Mouse (Mus musculus): ENCODE measurements at regions not wholly inside any gene's neighbourhood (a gene's known extent, or its start where the extent isn't known, plus 50 kb on each side); places are given as distances from the start of the nearest gene placed in this dataset.
"Not testable (repeated sequence)": the region's sequence is repeated elsewhere in the genome, so short reads cannot be mapped to it uniquely, and the experiment has no call there.

DNA sequence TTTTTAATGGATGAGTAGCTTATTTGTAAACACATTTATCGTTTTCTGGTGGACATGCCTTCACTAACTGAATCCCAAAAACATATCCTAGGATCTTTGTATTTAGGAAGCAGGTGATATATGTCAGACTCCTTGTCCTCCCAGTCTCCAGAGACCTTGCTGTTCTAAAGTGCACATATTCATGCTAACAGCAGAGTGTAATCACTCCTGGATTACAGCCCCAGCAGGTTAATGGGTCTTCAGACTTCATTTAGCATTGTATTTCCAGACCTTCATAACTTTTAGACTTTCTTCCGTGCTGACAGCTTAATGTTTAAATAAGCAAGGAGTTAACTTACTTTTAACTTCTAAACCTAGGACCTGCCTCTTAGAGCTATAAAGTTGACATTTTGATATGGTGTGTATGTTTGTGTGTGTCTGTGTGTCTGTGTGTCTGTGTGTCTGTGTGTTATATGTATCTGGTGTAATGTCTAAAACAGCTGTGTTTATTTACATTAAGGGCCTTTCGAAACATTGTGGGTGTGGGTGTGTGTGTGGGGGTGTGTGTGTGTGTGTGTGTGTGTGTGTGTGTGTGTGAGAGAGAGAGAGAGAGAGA is 398.3 kb downstream of the Gm4340 start:
- no peak for DNase-seq (ENCODE audit: low spot score)

DNA sequence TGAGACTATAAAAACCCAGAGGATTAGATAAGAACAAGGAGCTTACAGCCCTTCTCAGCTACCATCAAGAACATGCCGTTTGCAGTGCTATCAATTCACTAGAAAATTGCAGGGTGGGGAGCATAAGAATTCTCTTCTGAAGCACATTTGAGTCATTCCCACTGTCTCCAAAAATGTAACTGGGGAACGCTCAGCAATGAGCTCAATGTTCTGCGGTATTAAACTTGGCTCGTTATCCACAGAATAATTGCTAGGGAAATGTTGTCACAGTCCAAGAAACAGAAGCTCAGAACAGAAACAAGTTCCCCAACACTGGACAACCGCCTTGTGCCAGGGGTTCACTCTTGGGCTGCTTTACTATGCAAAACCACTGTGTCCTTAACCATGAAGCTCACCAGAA is 402.1 kb downstream of the Gm4340 start:
- peak; percentile 0 for DNase-seq (ENCODE audit: low spot score)

DNA sequence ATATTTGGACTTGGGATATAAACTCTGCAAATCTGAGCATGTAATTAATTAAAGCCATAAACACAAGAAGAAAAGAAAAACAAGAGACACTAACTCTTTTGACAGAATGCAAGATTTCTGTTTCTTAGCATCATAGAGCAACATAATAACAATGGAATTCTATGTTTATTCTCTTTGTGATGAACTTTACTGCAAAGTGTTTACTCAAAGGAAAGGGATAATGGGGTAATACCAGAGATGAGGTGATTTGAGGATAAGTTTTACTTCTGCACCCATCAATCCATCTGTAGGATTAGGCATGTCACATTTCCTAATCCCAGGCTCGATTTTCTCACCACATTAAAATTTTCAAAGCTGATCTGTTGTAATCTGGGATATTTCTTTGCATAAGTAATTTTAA is 433.8 kb downstream of the Gm4340 start:
- no peak for DNase-seq (ENCODE audit: low spot score)

DNA sequence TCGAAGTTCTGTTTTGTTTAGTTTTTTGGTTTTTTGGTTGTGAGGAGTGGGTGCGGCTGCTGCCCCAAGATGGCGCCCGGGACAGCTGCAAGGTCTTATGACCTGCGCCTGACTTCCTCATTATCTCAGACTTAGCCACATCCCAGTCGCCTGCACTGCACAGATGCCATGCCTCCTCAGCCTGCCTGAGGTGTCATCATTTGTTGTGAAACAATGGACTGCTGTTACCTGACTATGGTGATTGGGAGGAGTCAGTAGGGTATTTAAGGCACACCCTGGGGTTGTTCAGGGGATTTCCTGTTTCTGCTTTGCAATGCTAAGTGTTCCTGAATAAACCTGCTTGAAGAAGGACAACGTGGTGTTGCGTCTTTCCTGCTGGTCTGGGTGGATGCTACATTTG is 457.2 kb downstream of the Gm4340 start:
- no peak for DNase-seq (ENCODE audit: low spot score)

DNA sequence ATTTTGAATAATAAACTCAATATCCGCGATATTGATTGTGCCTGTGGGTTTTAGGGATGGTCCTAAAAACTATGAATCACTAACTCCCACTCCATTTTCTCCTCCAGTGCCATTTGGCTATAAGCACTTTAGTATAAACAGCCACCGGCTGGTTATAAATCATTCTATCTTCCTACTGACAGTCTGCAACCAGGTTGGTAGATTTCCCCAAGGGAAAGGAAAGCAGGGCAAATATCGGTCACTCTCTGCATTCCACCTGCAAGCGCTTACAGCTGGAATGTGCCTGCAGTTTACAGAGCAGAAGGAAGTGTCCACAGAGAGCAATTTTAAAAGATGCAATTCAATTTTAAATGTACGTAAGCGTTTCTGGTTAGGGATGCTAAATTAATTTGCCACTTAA is 466.5 kb downstream of the Gm4340 start:
- DNase-seq (ENCODE audit: low spot score) = no peak

DNA sequence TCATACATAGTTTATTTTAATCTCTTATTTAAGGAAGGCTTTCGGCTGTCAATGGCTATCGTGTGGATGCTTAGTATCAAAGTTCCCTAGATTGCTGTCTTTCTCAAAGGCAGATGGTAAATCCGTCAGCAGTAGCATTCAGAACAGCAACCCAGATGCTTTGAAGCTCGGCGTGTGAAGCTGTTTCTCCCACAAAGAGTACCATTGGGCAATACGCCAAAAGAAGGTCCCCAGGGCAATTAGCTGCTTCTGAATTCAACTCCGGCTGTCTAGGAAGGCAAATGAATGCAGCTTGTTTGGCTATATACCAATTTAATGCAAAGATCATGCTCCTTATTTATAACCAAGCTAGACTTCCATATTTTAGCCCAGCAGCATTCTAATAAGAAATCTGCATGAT is 467.8 kb downstream of the Gm4340 start:
- DNase-seq (ENCODE audit: low spot score) = no peak

DNA sequence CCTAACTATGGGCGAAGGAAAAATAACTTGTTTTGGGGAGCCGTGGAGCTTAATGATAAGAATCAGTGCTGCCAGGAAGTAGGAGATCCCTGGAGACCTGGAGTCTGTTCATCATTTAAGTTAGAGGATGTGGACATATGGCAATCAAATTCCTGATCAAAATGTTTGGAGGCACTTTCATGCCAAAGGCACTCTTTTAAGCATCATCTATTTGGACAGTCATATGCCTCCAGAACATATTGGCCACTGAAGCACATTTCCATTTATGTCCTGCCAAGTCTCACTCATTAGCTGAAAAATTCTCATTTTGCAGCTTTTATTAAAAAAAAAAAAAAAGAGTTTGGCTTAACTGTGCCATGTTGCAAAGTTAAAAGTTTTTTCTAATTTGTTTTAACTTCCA is 474.4 kb downstream of the Gm4340 start:
- no peak for DNase-seq (ENCODE audit: low spot score)

DNA sequence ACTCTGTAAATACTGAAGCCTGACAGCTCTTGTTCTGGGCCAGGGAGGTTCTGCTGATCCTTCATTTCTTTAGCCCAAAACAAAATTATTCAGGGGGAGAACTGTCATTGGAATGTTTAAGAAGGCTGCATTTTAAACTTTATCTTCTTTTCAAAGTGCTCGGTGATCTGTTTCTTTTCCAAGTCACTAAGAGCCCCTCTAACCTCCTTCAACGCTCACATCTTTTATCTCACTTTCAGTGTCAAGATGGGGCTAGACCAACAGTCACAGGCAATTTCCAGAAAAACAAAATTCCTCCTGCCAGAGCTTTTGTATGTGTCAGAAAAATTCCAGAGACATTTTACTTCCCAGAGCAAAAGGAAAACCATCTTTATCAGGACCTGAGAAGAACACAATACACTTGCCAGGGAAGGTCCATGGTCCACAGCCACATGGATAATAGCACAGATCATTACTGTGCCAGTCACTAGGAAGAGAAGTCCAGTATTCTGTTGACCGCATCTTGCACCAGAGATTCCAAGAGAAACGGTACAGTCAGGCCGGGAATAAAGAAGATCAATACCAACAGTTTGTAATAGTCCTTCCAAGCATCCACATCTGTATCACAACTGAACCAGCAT is 491.0 kb downstream of the Gm4340 start:
- no peak for DNase-seq (ENCODE audit: low spot score)

DNA sequence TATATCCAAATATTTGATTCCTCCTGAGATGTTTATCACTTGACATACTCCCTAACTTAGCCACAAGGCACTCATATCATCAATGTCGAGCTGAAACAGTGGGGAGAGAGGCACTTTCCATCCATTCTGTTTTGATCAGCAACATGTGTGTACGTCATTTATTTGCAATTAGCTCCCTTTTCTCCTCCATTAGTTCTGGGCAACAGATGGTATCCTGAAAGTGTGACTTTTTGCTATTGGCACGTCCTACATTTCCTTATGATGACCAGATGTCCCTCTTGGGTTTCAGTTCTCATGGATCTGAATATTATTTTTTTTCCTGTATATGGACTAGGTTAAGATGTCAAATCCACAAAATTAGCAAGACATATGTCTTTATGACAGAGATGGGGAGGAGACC is 492.0 kb downstream of the Gm4340 start:
- no peak for DNase-seq (ENCODE audit: low spot score)

DNA sequence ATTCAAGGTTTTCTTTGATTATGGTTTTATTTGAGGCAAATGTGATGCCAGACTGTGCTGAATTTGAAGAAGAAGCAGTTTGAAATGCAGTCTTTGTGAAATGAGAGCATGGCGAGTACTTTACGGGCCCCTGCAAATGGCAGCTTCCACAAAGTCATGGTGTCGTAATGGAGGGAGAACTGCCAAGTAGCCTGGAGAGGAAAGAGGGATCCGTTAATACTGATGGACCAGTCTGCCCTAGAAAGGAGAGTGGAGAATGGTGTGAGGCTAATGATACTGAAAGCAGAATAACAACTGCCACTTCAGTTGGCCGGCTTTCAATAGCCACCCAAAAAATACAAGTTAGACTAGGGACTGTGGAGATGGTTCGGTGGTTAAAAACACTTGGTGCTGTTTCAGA is 492.8 kb downstream of the Gm4340 start:
- no peak for DNase-seq (ENCODE audit: low spot score)

DNA sequence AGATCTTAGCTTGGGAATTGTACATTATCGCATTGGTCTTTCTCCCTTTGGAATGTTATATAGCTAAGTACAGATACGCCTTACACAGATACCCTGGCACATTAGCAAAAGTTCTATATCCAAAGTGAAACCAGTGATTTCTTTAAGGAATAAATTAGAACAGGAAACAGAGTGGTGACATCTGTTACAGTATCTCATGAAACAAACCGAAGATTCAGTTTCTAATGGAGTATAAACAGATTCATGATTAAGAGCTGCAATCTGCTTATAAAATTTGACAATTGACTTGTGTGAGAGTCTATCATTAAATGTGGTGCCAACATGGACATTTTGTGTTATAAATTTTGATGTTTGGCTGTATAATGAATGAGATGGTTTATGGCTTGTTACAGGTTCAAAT is 501.1 kb downstream of the Gm4340 start:
- no peak for DNase-seq (ENCODE audit: low spot score)

DNA sequence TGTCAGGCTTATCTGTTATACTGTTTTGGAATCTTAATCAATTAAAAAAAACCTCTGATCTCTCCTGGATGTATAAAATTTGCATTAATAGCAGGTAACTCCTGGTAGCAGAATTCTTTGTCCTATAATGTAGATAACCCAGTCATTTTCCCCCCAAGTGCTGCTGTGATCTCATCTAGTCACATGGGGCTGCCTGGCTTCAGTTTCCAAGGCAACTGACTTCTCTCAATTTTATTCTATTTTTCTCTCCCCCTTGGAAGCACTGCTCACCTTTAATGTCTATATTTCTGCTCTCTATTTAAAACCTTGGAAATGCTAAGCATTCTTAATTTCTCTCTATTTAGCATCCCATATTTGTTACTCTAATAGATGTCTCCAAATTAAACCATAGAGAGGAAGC is 515.1 kb downstream of the Gm4340 start:
- no peak for DNase-seq (ENCODE audit: low spot score)

DNA sequence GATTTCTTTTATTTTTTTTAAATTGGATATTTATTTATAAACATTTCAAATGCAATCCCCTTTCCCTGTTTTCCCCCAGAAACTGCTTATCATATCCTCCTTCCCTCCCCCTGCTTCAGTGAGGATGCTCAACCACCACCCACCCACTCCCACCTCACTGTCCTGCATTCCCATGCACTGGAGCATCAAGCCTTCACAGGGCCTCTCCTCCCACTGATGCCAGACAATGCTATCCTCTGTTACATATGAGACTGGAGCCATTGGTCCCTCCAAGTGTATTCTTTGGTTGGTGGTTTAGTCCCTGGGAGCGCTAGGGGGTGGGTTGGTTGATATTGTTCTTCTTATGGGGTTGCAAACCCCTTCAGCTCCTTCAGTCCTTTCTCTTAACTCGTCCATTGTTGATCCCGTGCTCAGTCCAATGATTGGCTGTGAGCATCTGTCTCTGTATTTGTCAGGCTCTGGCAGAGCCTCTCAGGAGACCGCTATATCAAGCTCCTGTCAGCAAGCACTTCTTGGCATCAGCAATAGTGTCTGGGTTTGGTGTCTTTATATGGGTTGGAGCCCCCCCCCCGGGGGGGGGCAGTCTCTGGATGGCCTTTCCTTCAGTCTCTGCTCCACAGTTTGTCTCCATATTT is 519.6 kb downstream of the Gm4340 start:
- not testable (repeated sequence) for DNase-seq (ENCODE audit: low spot score)

Data from layer of hippocampus, adult 9-10 months (tissue).